ENCODE assay signal across 22 mouse cellular contexts in the genomic region with DNA sequence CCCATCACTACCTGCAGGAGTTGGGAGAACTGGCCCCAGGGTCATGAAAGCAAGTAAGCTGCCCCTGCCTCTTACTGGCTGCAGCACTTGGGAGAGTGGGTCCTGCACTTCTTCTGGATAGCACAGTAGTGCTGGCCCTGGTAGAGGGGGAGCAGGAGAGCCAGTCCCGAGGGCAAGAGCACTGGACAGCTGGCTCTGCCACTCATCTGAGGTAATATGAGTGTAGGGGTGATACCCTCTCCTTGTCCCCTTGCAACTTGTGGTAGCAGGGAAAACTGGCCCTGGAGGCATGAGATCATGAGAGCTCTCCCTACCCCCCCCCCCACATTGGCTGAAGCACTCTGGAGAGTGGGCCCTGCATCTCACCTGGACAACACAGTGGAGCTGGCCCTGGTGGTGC. TPM values are rescaled to one million over a fixed set of nuclear protein-coding genes. Genes with fewer than 3 reads are reported as not detected.
A peak's percentile ranks its signal among the peaks of the same experiment; 100 is the strongest.
DNase-seq lines count a peak whose midpoint lies in the region; ATAC-seq and TF ChIP-seq lines count a peak whose summit lies in the region.
"Had no signal": no experiment of that assay in that cellular context is flagged by ENCODE, and none has a peak within 500 bp of the region (broad histone marks: within the 10 kb centered on the region; RNA-seq: fewer than 3 reads in every experiment).

No protein-coding gene starts in this region.

- no peak for ATAC-seq in intestine, postnatal 0 days
- no peak for ATAC-seq in intestine, embryonic 16.5 days
- ATAC-seq in limb, embryonic 12.5 days (ENCODE audit: insufficient number of reproducible peaks, insufficient read depth, low FRiP score, low TSS enrichment, low read depth): 0 out of 2 replicates have a peak, but pooled peaks have one; percentile 16
- ATAC-seq: activated CD4-positive, CD25-positive, alpha-beta regulatory T cell, adult 4 months; CD4-positive, CD25-positive, alpha-beta regulatory T cell, adult 4 months; Patski had no signal

- TF ChIP-seq CTCF in intestine, postnatal 0 days (IDR thresholded peaks at IDR 0.05; ENCODE audit: low read depth): no peak
- TF ChIP-seq CTCF in C2C12 (IDR thresholded peaks at IDR 0.05; ENCODE audit: control insufficient read depth, insufficient read depth, insufficient read length): no peak

- no peak overlapping the region for H3K4me2 ChIP-seq in intestine, postnatal 0 days (replicated peaks; ENCODE audit: low read depth)
- no peak overlapping the region for H3K4me2 ChIP-seq in intestine, embryonic 16.5 days (ENCODE audit: low read depth, low read length)
- no peak overlapping the region for H3K4me2 ChIP-seq in limb, embryonic 12.5 days
- H3K4me2 ChIP-seq in myocyte (ENCODE audit: low read depth): no peak overlapping the region

- H3ac ChIP-seq in C2C12 (ENCODE audit: control insufficient read depth, insufficient read length, low read depth) (no peak overlapping the region), myocyte (ENCODE audit: control insufficient read depth, insufficient read length) (no peak overlapping the region)

- peaks cover 7% of the 10 kb centered on the region for H3K79me3 ChIP-seq in C2C12 (ENCODE audit: low read depth)

- peak overlapping the region; percentile 46; the same call in 1 of the 2 replicates for H3K27ac ChIP-seq in intestine, postnatal 0 days (ENCODE audit: low read depth, low read length)
- no peak overlapping the region for H3K27ac ChIP-seq in intestine, embryonic 16.5 days (ENCODE audit: low read length)
- H3K27ac ChIP-seq in limb, embryonic 12.5 days: no peak overlapping the region
- no peak overlapping the region for H3K27ac ChIP-seq in limb, embryonic 10.5 days

- no peaks in the 10 kb centered on the region for H3K36me3 ChIP-seq in intestine, postnatal 0 days (ENCODE audit: control insufficient read depth, insufficient read depth)
- H3K36me3 ChIP-seq in intestine, embryonic 16.5 days (ENCODE audit: control insufficient read depth, insufficient read depth, low read length): no peaks in the 10 kb centered on the region
- H3K36me3 ChIP-seq in limb, embryonic 12.5 days: peaks cover 8% of the 10 kb centered on the region; the same call in 1 of the 2 replicates
- H3K36me3 ChIP-seq in limb, embryonic 10.5 days: peaks cover 3% of the 10 kb centered on the region; the same call in 1 of the 2 replicates
- H3K36me3 ChIP-seq in C2C12 (ENCODE audit: control insufficient read depth, insufficient read depth) (peaks cover 6% of the 10 kb centered on the region), myocyte (ENCODE audit: control insufficient read depth, insufficient read depth) (peaks cover 2% of the 10 kb centered on the region)

- no peaks in the 10 kb centered on the region for H3K27me3 ChIP-seq in intestine, postnatal 0 days (replicated peaks; ENCODE audit: control insufficient read depth, insufficient read depth, low read length)
- no peaks in the 10 kb centered on the region for H3K27me3 ChIP-seq in intestine, embryonic 16.5 days (replicated peaks; ENCODE audit: control insufficient read depth, insufficient read depth, low read length)
- H3K27me3 ChIP-seq in limb, embryonic 12.5 days: no peaks in the 10 kb centered on the region
- H3K27me3 ChIP-seq in limb, embryonic 10.5 days (ENCODE audit: low read depth, poor library complexity, severe bottlenecking): no peaks in the 10 kb centered on the region
- H3K27me3 ChIP-seq in C2C12 (ENCODE audit: control insufficient read depth, insufficient read depth, insufficient read length) (no peaks in the 10 kb centered on the region), myocyte (ENCODE audit: control insufficient read depth, insufficient read depth, insufficient read length) (no peaks in the 10 kb centered on the region)
- H3K27me3 ChIP-seq: Patski had no signal

- no peak for TF ChIP-seq POLR2A in myocyte (IDR thresholded peaks at IDR 0.05; ENCODE audit: insufficient read length, low read depth)

- 56% methylated on average over 1 of the region's 1 CpGs for WGBS in intestine, postnatal 0 days
- 55% methylated on average over 1 of the region's 1 CpGs for WGBS in intestine, embryonic 16.5 days
- WGBS in limb, embryonic 12.5 days: 33% methylated on average over 1 of the region's 1 CpGs
- 68% methylated on average over 1 of the region's 1 CpGs for WGBS in limb, embryonic 10.5 days

- 0 out of 2 replicates have a peak, but pooled peaks cover 2% of the 10 kb centered on the region for H3K4me1 ChIP-seq in intestine, postnatal 0 days (replicated peaks; ENCODE audit: control insufficient read depth, insufficient read depth, low read length)
- peaks cover 6% of the 10 kb centered on the region for H3K4me1 ChIP-seq in intestine, embryonic 16.5 days (ENCODE audit: control insufficient read depth, insufficient read depth, low read length)
- H3K4me1 ChIP-seq in limb, embryonic 12.5 days (replicated peaks): peaks cover 14% of the 10 kb centered on the region; the same call in 1 of the 2 replicates
- H3K4me1 ChIP-seq in limb, embryonic 10.5 days: peaks cover 15% of the 10 kb centered on the region

- no peak overlapping the region for H3K9ac ChIP-seq in intestine, postnatal 0 days (ENCODE audit: low read depth, low read length)
- no peak overlapping the region; the same call in 1 of the 2 replicates for H3K9ac ChIP-seq in intestine, embryonic 16.5 days (ENCODE audit: low read depth, low read length)
- H3K9ac ChIP-seq in limb, embryonic 12.5 days (replicated peaks): no peak overlapping the region

- H3K4me3 ChIP-seq in intestine, postnatal 0 days (ENCODE audit: low read depth, low read length): no peak overlapping the region
- H3K4me3 ChIP-seq in intestine, embryonic 16.5 days (ENCODE audit: low read length): no peak overlapping the region
- no peak overlapping the region for H3K4me3 ChIP-seq in limb, embryonic 12.5 days (replicated peaks)
- no peak overlapping the region for H3K4me3 ChIP-seq in limb, embryonic 10.5 days
- no peak overlapping the region for H3K4me3 ChIP-seq in C2C12 (ENCODE audit: insufficient read depth, poor library complexity, severe bottlenecking)
- no peak overlapping the region for H3K4me3 ChIP-seq in myocyte

- H3K79me2 ChIP-seq in C2C12 (ENCODE audit: control insufficient read depth, insufficient read depth) (peaks cover 19% of the 10 kb centered on the region), myocyte (ENCODE audit: control insufficient read depth, insufficient read depth) (peaks cover 6% of the 10 kb centered on the region)

- DNase-seq in limb, embryonic 10.5 days (ENCODE audit: low spot score): no peak
- no peak for DNase-seq in left cerebral cortex, postnatal 14 days (ENCODE audit: low spot score in 2 of 2)
- DNase-seq in spleen, adult 18-20 months: no peak
- DNase-seq: adrenal gland, adult 2 months; adrenal gland, adult 8-10 months; adrenal gland, postnatal 10 days; adrenal gland, postnatal 14 days; adrenal gland, postnatal 25 days; adrenal gland, postnatal 36 days; B cell, adult 2 months; cerebellum, adult 11 months; cerebellum, adult 11-12 months; cerebellum, adult 18-20 months had no signal

- intact Hi-C loops in left cerebral cortex, postnatal 14 days (cut with DNase I): no loop called here

- no peaks in the 10 kb centered on the region for H3K9me3 ChIP-seq in intestine, postnatal 0 days (ENCODE audit: control insufficient read depth)
- H3K9me3 ChIP-seq in intestine, embryonic 16.5 days (ENCODE audit: control insufficient read depth, low read length): no peaks in the 10 kb centered on the region
- H3K9me3 ChIP-seq in limb, embryonic 12.5 days: no peaks in the 10 kb centered on the region
- H3K9me3 ChIP-seq in limb, embryonic 10.5 days (replicated peaks): no peaks in the 10 kb centered on the region
- H3K9me3 ChIP-seq: G1E had no signal

TF ChIP-seq in C2C12, 6 proteins besides CTCF, POLR2A, EP300 and RAD21:
- TF ChIP-seq MYOG (IDR thresholded peaks at IDR 0.05; ENCODE audit: control insufficient read depth, extremely low read depth, insufficient read length): no peak
- peak; percentile 47 for TF ChIP-seq MYOD1 (IDR thresholded peaks at IDR 0.05; ENCODE audit: control insufficient read depth, insufficient read length, low read depth)

TF ChIP-seq in myocyte, 11 proteins besides CTCF, POLR2A, EP300 and RAD21:
- TF ChIP-seq TCF3 (IDR thresholded peaks at IDR 0.05; ENCODE audit: insufficient read length, low read depth) (peak; percentile 45), MYOD1 (IDR thresholded peaks at IDR 0.05; ENCODE audit: control insufficient read depth in 1 of 3, insufficient read length in 2 of 3, low read depth in 2 of 3) (peak; percentile 69 to 98 (median 98)), REST (IDR thresholded peaks at IDR 0.05; ENCODE audit: insufficient read depth, insufficient read length) (no peak), USF1 (IDR thresholded peaks at IDR 0.05; ENCODE audit: low read depth) (no peak), MYOG (IDR thresholded peaks at IDR 0.05; ENCODE audit: control insufficient read depth in 1 of 3, insufficient read depth in 1 of 3, insufficient read length in 2 of 3, low read depth in 2 of 3) (peak in 1 of 3 experiments; percentile 72), E2F4 (IDR thresholded peaks at IDR 0.05; ENCODE audit: insufficient read depth) (no peak), SRF (IDR thresholded peaks at IDR 0.05; ENCODE audit: control insufficient read depth, insufficient read length, low read depth) (no peak), TCF12 (IDR thresholded peaks at IDR 0.05; ENCODE audit: insufficient read depth, poor library complexity, severe bottlenecking) (peak; percentile 19), CEBPB (IDR thresholded peaks at IDR 0.05; ENCODE audit: insufficient read depth, poor library complexity, severe bottlenecking) (no peak), MAX (IDR thresholded peaks at IDR 0.05; ENCODE audit: low read depth) (no peak), POLR2AphosphoS2 (IDR thresholded peaks at IDR 0.05; ENCODE audit: insufficient read length, low read depth) (no peak)

RNA-seq across cellular contexts. Expression of gene Ttc27, which starts 1.8 kb away (rescaled TPM):
- 7.0 and 8.7 TPM in 2 replicates for polyA plus RNA-seq in intestine, postnatal 0 days (2015; fragmentation: Nextera tagmentation; extraction: Ambion mirVana)
- polyA plus RNA-seq in intestine, embryonic 16.5 days (2015; fragmentation: Nextera tagmentation; extraction: Ambion mirVana): 15.6 and 19.8 TPM in 2 replicates
- 27.1 and 27.8 TPM in 2 replicates for polyA plus RNA-seq in limb, embryonic 12.5 days (2016; fragmentation: Nextera tagmentation; extraction: Ambion mirVana)
- 31.2 and 31.5 TPM in 2 replicates for polyA plus RNA-seq in limb, embryonic 10.5 days (2016; fragmentation: Nextera tagmentation; extraction: Ambion mirVana)
- polyA plus RNA-seq in C2C12 (2012; fragmentation: generic; extraction: Trizol) (21.1 TPM), myocyte (2012; fragmentation: generic; extraction: Trizol) (12.9 TPM)
- 10 to 100 TPM; 25.3 to 27.1 TPM for total RNA-seq in left cerebral cortex, postnatal 14 days (2021)
